Mouse (Mus musculus) liver, postnatal 0 days (tissue): ENCODE data around the gene Slc12a9. TPM values are rescaled to one million over a fixed set of nuclear protein-coding genes. Genes with fewer than 3 reads are reported as not detected.

Source experiments
- ATAC-seq: fragments of 200-750 bp; cut with Nextera tagmentation; 2 replicates; pipeline ENCODE4 v1.8.0; 2017; ENCODE audit warnings: mild to moderate bottlenecking, moderate library complexity
- DNase-seq: peaks from one replicate; pipeline ENCODE4 v3.0.0-alpha.2; 2016
- H3K27ac ChIP-seq: fragments of 300-500 bp; sonication (generic); 2 replicates; pipeline ENCODE4 v1.5.1; 2014; ENCODE audit warnings: antibody characterized with exemption, moderate library complexity, mild to moderate bottlenecking, low read depth
- H3K27me3 ChIP-seq: fragments of 300-500 bp; sonication (generic); 2 replicates; pipeline ENCODE4 v1.6.1; 2014; ENCODE audit warnings: low read length, control low read depth, mixed read lengths; ENCODE audit not compliant: insufficient read depth
- H3K36me3 ChIP-seq: fragments of 300-500 bp; sonication (generic); replicated peaks from 2 replicates; pipeline ENCODE4 v1.6.1; 2014; ENCODE audit warnings: mild to moderate bottlenecking, control low read depth, low read length, moderate library complexity, mixed read lengths; ENCODE audit not compliant: insufficient read depth
- H3K4me1 ChIP-seq: fragments of 300-500 bp; sonication (generic); 2 replicates; pipeline ENCODE4 v1.6.1; 2014; ENCODE audit warnings: antibody characterized with exemption, mild to moderate bottlenecking, control low read depth; ENCODE audit not compliant: insufficient read depth
- H3K4me2 ChIP-seq: fragments of 300-500 bp; sonication (generic); 2 replicates; pipeline ENCODE4 v1.6.1; 2014; ENCODE audit warnings: low read depth, mild to moderate bottlenecking, low read length, moderate library complexity, mixed read lengths
- H3K4me3 ChIP-seq: fragments of 300-500 bp; sonication (generic); 2 replicates; pipeline ENCODE4 v1.5.1; 2014; ENCODE audit warnings: low read depth, low read length
- H3K9ac ChIP-seq: fragments of 300-500 bp; sonication (generic); replicated peaks from 2 replicates; pipeline ENCODE4 v1.6.1; 2014; ENCODE audit warnings: mild to moderate bottlenecking, moderate library complexity
- H3K9me3 ChIP-seq: fragments of 300-500 bp; sonication (generic); 2 replicates; pipeline ENCODE4 v1.6.1; 2016; ENCODE audit warnings: mild to moderate bottlenecking, control low read depth, low read length, mixed read lengths
- CTCF ChIP-seq: sonication (generic); IDR thresholded peaks from 2 replicates; pipeline ENCODE4 v1.5.1; 2016; ENCODE audit warnings: antibody characterized with exemption, low read depth
- EP300 ChIP-seq: IDR thresholded peaks from 2 replicates; pipeline ENCODE4 v1.6.1; 2016; ENCODE audit warnings: antibody characterized with exemption, low read depth, mild to moderate bottlenecking
- WGBS: fragments of 180-500 bp; shearing (Covaris S2); extraction: QIAGEN DNeasy Blood & Tissue Kit; methylation state at CpG from one replicate; pipeline ENCODE4 v1.1.7; 2014; ENCODE audit not compliant: insufficient replicate concordance; 5-methylcytosine and 5-hydroxymethylcytosine counted together
- polyA plus RNA-seq: library from polyadenylated mRNA; unstranded; fragments of >200 nt; fragmentation: Nextera tagmentation; extraction: Ambion mirVana; gene quantifications from 2 replicates; pipeline ENCODE4 v1.2.1, GENCODE M21; 2015

The Slc12a9 gene
- polyA plus RNA-seq, 1 experiment from 2014 or later, result 3.2 TPM

DNA sequence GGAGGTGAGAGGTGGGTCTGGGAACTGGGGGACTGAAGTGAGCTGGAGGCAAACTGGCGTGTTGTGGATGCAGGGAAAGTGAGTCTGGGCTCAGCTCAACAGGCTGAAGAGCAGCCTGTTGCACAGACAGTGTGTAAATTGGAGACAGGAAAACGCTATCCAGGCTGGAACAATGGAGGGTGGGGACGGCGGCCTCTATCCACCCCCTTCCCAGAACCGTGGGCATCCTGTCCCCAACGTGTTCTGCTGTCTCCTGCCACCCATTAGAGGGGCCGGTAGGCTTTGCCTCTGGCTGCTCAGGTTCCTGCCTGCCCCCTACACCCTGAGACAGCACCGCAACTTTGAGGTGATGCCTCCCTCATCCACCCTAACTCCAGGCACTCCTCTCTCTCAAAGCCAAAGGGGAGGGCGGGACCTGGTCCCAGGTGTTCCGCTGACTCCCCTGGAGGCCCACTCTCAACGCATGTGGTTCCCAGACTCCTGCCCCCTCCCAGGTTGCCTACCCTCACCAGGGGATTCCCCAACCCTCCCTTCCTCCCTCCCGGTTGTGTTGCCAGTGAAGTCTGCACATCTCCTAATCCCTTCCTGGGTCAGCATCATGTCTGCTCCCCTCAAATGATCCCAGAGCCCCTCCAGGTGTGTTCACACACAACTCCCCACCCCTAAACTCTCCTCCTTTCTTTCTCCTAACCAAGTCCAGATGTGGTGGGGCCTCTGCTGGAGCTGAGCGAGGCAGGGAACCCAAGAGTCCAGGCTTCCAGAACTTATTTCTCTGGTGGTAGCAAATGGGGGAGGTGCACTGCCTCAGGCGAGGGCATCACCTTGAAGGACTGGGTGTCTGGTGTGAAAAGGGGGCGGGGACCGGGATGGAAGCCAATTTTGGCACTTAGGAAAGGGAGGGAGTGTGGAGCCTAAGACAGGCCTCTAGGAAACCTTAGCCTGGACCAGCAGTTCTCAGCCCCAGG lies 18.9 kb upstream of the Slc12a9 start:
- no peak for TF ChIP-seq CTCF
- H3K27ac ChIP-seq, result peak overlapping the region; percentile 40; the same call in 1 of the 2 replicates
- H3K4me1 ChIP-seq, result peaks cover 6% of the 10 kb centered on the region; the same call in 1 of the 2 replicates
- H3K4me3 ChIP-seq, result peak overlapping the region; percentile 59
- H3K9ac ChIP-seq, result peak overlapping the region; percentile 74; the same call in 1 of the 2 replicates
- no peaks in the 10 kb centered on the region for H3K9me3 ChIP-seq
- ATAC-seq (no peak), DNase-seq (no peak)
- H3K27me3 ChIP-seq, result peaks cover 37% of the 10 kb centered on the region
- 37% methylated on average over 16 of the region's 16 CpGs for WGBS
- H3K4me2 ChIP-seq, result peak overlapping the region; percentile 74
- H3K36me3 ChIP-seq, result peaks cover 4% of the 10 kb centered on the region

DNA sequence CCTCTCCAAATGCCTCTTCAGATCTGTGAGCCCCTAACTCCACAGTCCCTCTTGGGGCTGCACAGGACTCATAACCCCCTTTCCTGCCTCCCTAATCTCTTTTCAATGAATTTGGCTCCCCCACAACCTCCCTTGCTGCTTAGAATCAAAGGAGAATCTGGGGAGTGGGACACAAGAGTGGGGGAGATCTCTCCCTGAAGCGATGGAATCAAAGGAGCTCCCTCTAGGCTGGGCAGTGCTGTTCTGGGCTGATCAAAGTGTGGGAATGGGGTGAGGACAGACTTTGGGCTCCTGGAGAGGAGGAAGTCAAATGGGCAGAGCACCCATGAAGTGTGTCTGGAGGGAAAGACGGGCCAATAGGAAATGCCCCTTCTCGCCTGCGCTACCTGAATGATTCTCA lies 18.0 kb upstream of the Slc12a9 start:
- Histone ChIP-seq H3K4me2 (peak overlapping the region; percentile 74), H3K9me3 (no peaks in the 10 kb centered on the region), H3K9ac (peak overlapping the region; percentile 74; the same call in 1 of the 2 replicates), H3K4me3 (peak overlapping the region; percentile 59), H3K27ac (peak overlapping the region; percentile 40; the same call in 1 of the 2 replicates), H3K27me3 (peaks cover 37% of the 10 kb centered on the region), H3K4me1 (peaks cover 13% of the 10 kb centered on the region), H3K36me3 (peaks cover 3% of the 10 kb centered on the region; the same call in 1 of the 2 replicates)
- 47% methylated on average over 4 of the region's 4 CpGs for WGBS
- no peak for ATAC-seq
- no peak for TF ChIP-seq EP300
- TF ChIP-seq CTCF, result no peak
- no peak for DNase-seq

DNA sequence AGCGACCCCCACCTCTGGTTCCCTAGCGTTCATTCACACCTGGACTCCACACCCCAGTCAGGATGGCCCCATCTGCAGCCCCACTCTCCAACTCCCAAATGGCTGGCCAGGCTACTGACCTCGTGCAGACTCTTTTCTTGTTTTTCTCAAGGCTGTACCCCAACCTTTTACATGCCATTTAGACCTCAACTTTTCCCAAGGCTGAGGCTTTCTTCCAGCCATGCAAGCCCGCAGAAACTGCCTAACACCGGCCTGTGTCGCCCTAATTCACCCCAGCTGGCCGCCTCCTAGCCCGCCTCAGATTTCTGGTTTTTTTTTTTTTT lies 17.6 kb upstream of the Slc12a9 start:
- DNase-seq (no peak), ATAC-seq (no peak)
- Histone ChIP-seq H3K9me3 (no peaks in the 10 kb centered on the region), H3K9ac (peak overlapping the region; percentile 74), H3K36me3 (peaks cover 3% of the 10 kb centered on the region; the same call in 1 of the 2 replicates), H3K4me3 (peak overlapping the region; percentile 59), H3K27me3 (peaks cover 37% of the 10 kb centered on the region), H3K27ac (0 out of 2 replicates have a peak overlapping the region, but pooled peaks have one; percentile 40), H3K4me1 (peaks cover 13% of the 10 kb centered on the region), H3K4me2 (peak overlapping the region; percentile 74)
- 19% methylated on average over 8 of the region's 8 CpGs for WGBS
- TF ChIP-seq EP300, result no peak
- no peak for TF ChIP-seq CTCF

DNA sequence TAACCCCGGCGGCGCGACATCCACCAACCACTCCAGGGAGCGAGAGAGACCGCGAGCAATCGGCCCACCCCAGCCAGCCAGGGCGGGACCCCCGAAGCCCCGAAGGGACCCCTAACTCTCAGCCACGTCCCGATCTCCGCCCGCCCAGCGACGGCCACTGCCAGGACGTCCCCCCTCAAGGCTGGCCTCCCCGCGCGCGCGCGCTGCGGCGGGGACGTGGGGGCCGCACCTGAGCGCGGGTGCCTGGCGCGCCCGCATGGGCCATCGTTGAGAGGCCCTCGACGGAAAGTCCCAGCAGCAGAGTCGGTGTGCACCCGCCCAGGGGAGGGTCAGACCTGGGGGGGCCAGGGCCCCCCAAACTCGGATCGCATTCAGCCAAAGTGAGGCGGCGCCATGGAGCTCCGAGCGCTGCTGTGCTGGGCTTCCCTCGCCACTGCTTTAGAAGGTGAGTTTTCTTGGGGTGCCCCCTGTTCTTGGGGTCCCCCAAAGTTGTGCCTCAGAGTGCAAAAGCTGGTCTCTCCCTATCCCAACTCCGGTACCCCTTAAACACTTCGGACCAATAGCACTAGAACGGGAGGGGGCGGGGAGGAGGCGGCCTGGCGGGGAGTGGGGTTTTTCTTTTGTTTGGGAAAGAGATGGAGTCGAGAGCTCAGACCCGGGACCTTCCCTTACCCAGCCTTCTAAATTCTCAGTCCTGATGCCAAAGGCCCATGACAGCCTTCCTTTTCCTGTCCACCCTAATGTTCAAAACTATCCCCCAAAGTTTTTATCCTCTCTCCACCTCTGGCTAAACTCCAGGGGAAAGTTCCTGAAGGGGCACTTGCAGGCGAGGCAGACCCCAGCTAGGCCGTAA lies 17.0 kb upstream of the Slc12a9 start:
- 3% methylated on average over 52 of the region's 55 CpGs for WGBS
- no peaks in the 10 kb centered on the region for H3K9me3 ChIP-seq
- H3K9ac ChIP-seq, result peak overlapping the region; percentile 74
- H3K27me3 ChIP-seq, result peaks cover 37% of the 10 kb centered on the region
- H3K4me1 ChIP-seq, result peaks cover 13% of the 10 kb centered on the region
- DNase-seq (peak; percentile 36), ATAC-seq (peak; percentile 17)
- TF ChIP-seq EP300 (no peak), CTCF (no peak)
- peak overlapping the region; percentile 74 for H3K4me2 ChIP-seq
- H3K27ac ChIP-seq, result peak overlapping the region; percentile 87
- peak overlapping the region; percentile 59 for H3K4me3 ChIP-seq
- H3K36me3 ChIP-seq, result peaks cover 3% of the 10 kb centered on the region; the same call in 1 of the 2 replicates

DNA sequence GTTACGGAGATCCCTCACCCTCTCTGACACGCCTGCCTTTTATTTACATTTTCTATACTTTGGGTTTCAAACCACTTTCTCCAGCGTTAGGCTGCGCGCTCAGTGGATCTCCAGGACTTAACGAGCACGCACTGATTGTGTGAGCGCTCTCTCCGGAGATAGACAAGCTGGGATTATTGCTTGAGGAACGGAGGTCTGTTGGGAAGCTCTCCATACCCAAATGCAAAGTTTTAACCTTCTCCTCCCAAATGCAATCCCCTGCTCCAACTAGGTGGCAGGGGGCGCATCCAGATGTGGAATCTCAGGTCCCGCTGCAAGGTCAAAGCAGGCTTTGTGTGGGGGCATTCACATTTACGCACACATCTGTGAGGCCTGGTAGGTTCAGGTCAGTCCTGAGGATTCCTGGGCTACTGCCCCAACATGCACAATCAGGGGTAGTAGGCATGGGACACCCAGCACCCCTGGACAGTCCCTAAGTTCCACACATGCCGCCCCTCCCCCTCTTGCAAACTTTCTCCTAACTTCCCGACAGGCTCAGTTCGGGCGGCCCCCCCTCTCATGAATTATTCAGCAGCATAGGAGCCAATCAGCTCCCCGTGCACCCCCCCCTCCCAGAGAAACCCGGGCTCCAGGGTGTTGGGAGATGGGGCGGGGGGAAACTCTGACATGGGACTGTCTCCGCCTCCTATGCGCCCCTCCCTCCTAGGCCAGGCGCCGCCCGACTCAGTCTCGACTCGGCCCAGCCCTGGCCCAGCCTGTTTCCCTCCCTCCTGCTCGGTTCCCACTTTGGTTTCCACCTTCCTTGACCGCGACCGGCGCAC lies 16.2 kb upstream of the Slc12a9 start, which contains the start of gene Ephb4:
Gene Ephb4 (plus strand): TSS at position 726 of the 821 bp plus-strand sequence.
- H3K27ac ChIP-seq, result peak within 1 kb of the TSS; percentile 87
- peak within 1 kb of the TSS; percentile 74 for H3K4me2 ChIP-seq
- H3K36me3 ChIP-seq, result no peaks in the 10 kb centered on the region
- peak within 1 kb of the TSS; percentile 74 for H3K9ac ChIP-seq
- DNase-seq, result peak; percentile 84
- H3K27me3 ChIP-seq, result peaks cover 37% of the 10 kb centered on the region
- peak within 1 kb of the TSS; percentile 59 for H3K4me3 ChIP-seq
- no peaks in the 10 kb centered on the region for H3K9me3 ChIP-seq
- 2% methylated on average over 28 of the region's 32 CpGs for WGBS
- peak; percentile 83 for ATAC-seq
- TF ChIP-seq CTCF, result peak; percentile 25; the same call in 1 of the 2 replicates
- TF ChIP-seq EP300, result peak; percentile 48; the same call in 1 of the 2 replicates
- peaks cover 16% of the 10 kb centered on the region for H3K4me1 ChIP-seq
